Mouse (Mus musculus): ENCODE data around the gene Vmn1r77. TPM values are rescaled to one million over a fixed set of nuclear protein-coding genes. Genes with fewer than 3 reads are reported as not detected.

The Vmn1r77 gene
- not detected in 2 replicates for polyA plus RNA-seq (2021; fragmentation: Nextera tagmentation)
- long read RNA-seq, experiment 1 = 0 reads
- long read RNA-seq, experiment 2 = 0 reads

DNA sequence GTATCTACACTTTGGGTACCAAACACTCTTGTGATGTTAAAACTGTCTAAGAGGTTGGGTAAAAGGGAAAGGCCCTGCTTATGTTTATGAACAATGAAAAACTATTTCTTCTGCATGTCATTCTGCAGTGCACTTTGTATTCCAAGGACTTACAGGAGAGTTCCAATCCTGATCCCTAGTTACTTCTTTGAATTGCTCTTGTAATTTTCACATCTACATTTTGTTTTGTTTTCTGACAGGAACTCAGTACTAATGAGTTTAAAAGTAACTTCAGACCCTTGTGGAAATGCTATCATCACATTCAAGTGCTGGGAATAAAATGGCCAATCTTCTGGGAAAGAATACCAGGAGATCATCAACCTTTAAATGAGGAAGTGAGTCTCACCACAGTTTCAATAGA lies at the start of gene Vmn1r77:
Gene Vmn1r77 (plus strand): TSS at position 301 of the 400 bp plus-strand sequence.

Other genes with a start within 250 kb of the Vmn1r77 start
- gene Vmn1r74, start 202.8 kb upstream of the Vmn1r77 start, polyA plus RNA-seq (2021; fragmentation: Nextera tagmentation) = not detected in 2 replicates
- gene Vmn1r75, start 162.1 kb upstream of the Vmn1r77 start, polyA plus RNA-seq (2021; fragmentation: Nextera tagmentation) = not detected in 2 replicates
- gene Vmn1r76, start 98.5 kb upstream of the Vmn1r77 start, polyA plus RNA-seq (2021; fragmentation: Nextera tagmentation) = not detected in 2 replicates
- gene Vmn1r78, start 113.5 kb downstream of the Vmn1r77 start, polyA plus RNA-seq (2021; fragmentation: Nextera tagmentation) = not detected in 2 replicates
- not detected in 2 replicates for gene Vmn1r79, start 134.5 kb downstream of the Vmn1r77 start, polyA plus RNA-seq (2021; fragmentation: Nextera tagmentation)
- not detected in 2 replicates for gene Vmn1r80, start 152.5 kb downstream of the Vmn1r77 start, polyA plus RNA-seq (2021; fragmentation: Nextera tagmentation)
- gene Vmn1r81, start 231.5 kb downstream of the Vmn1r77 start, polyA plus RNA-seq (2021; fragmentation: Nextera tagmentation) = not detected in 2 replicates

Data from layer of hippocampus, adult 6 months (tissue).